Mouse (Mus musculus) kidney, adult 11 months (tissue): ENCODE data around the gene Ispd.
"Not testable (repeated sequence)": the region's sequence is repeated elsewhere in the genome, so short reads cannot be mapped to it uniquely, and the experiment has no call there.

Experiments used
- DNase-seq: peaks from one replicate; pipeline ENCODE4 v3.0.0; 2022

The Ispd gene

GRCm38 (mm10) chr12:36381441-36382340 is at the start of gene Ispd, which contains the start of gene D630036H23Rik:
Gene Ispd (plus strand): TSS chr12:36381450.
Gene D630036H23Rik (minus strand): TSS chr12:36382181.
- peak; percentile 89 for DNase-seq

GRCm38 (mm10) chr12:36332676-36333075 is 48.6 kb upstream of the Ispd start:
- no peak for DNase-seq

GRCm38 (mm10) chr12:36333837-36334281 is 47.4 kb upstream of the Ispd start:
- DNase-seq = no peak

GRCm38 (mm10) chr12:36344131-36344530 is 37.1 kb upstream of the Ispd start:
- no peak for DNase-seq

- DNase-seq = no peak
These were observed 21.2 kb upstream of the Ispd start for GRCm38 (mm10) chr12:36360064-36360463.

- no peak for DNase-seq
These were observed 20.6 kb upstream of the Ispd start for GRCm38 (mm10) chr12:36360693-36361092.

- no peak for DNase-seq
These were observed 17.2 kb upstream of the Ispd start for GRCm38 (mm10) chr12:36364013-36364412.

GRCm38 (mm10) chr12:36373237-36373998 is 7.8 kb upstream of the Ispd start:
- DNase-seq = no peak

GRCm38 (mm10) chr12:36376391-36376790 is 4.9 kb upstream of the Ispd start:
- DNase-seq = not testable (repeated sequence)

GRCm38 (mm10) chr12:36380254-36380653 is 996 bp upstream of the Ispd start:
- no peak for DNase-seq

GRCm38 (mm10) chr12:36380806-36381205 is 444 bp upstream of the Ispd start:
- no peak for DNase-seq

GRCm38 (mm10) chr12:36385386-36385785 is 4.1 kb downstream of the Ispd start:
- DNase-seq = no peak

GRCm38 (mm10) chr12:36386991-36387390 is 5.7 kb downstream of the Ispd start:
- DNase-seq = no peak

- DNase-seq = no peak
These were observed 13.9 kb downstream of the Ispd start for GRCm38 (mm10) chr12:36395115-36395514.

- DNase-seq = peak; percentile 17
These were observed 42.4 kb downstream of the Ispd start for GRCm38 (mm10) chr12:36423677-36424076.

GRCm38 (mm10) chr12:36425258-36425657 is 44.0 kb downstream of the Ispd start:
- no peak for DNase-seq

GRCm38 (mm10) chr12:36426163-36427045 is 45.2 kb downstream of the Ispd start:
- DNase-seq = peak; percentile 12

GRCm38 (mm10) chr12:36436956-36437355 is 55.7 kb downstream of the Ispd start:
- no peak for DNase-seq

GRCm38 (mm10) chr12:36439396-36439795 is 58.1 kb downstream of the Ispd start:
- DNase-seq = no peak

GRCm38 (mm10) chr12:36456002-36456401 is 74.8 kb downstream of the Ispd start:
- DNase-seq = no peak

GRCm38 (mm10) chr12:36457726-36458125 is 76.5 kb downstream of the Ispd start:
- no peak for DNase-seq

GRCm38 (mm10) chr12:36468325-36469044 is 87.2 kb downstream of the Ispd start:
- DNase-seq = no peak
